Mouse (Mus musculus) liver, postnatal 0 days (tissue): ENCODE data around the gene Il10.

ENCODE experiments used
- CTCF ChIP-seq: sonication (generic); IDR thresholded peaks from 2 replicates; pipeline ENCODE4 v1.5.1; 2016; ENCODE audit warnings: antibody characterized with exemption, low read depth
- EP300 ChIP-seq: IDR thresholded peaks from 2 replicates; pipeline ENCODE4 v1.6.1; 2016; ENCODE audit warnings: antibody characterized with exemption, low read depth, mild to moderate bottlenecking

GRCm38 (mm10) chr1:130996356-130996755 lies 23.3 kb upstream of the Il10 start:
- TF ChIP-seq CTCF (no peak), EP300 (no peak)
